Mouse (Mus musculus) heart, adult 9 months (tissue): Measurements from ENCODE around the gene Gnb1l.
"Not testable (repeated sequence)": the region's sequence is repeated elsewhere in the genome, so short reads cannot be mapped to it uniquely, and the experiment has no call there.

Experiments used
- DNase-seq, 2 experiments: peaks; one replicate each; pipeline ENCODE4 v3.0.0; 2022; ENCODE audit warnings: low spot score in 2 of 2

Gnb1l gene

GRCm38 (mm10) chr16:18483839-18484238, 14.7 kb upstream of the Gnb1l start:
- DNase-seq, result no peak

- no peak for DNase-seq
Observed at GRCm38 (mm10) chr16:18484386-18484785, 14.1 kb upstream of the Gnb1l start.

- DNase-seq, result no peak
Observed at GRCm38 (mm10) chr16:18484794-18485435, 13.6 kb upstream of the Gnb1l start.

GRCm38 (mm10) chr16:18486126-18486525, 12.4 kb upstream of the Gnb1l start:
- DNase-seq, result no peak

- no peak for DNase-seq
Observed at GRCm38 (mm10) chr16:18490281-18490680, 8.2 kb upstream of the Gnb1l start.

- no peak for DNase-seq
Observed at GRCm38 (mm10) chr16:18490894-18491293, 7.6 kb upstream of the Gnb1l start.

- DNase-seq, result no peak
Observed at GRCm38 (mm10) chr16:18497865-18498515, 523 bp upstream of the Gnb1l start.

- no peak for DNase-seq
Observed at GRCm38 (mm10) chr16:18498996-18499395, 483 bp downstream of the Gnb1l start.

GRCm38 (mm10) chr16:18501531-18501930, 3.0 kb downstream of the Gnb1l start:
- DNase-seq, result no peak

- no peak for DNase-seq
Observed at GRCm38 (mm10) chr16:18503566-18504342, 5.2 kb downstream of the Gnb1l start.

GRCm38 (mm10) chr16:18506524-18507199, 8.1 kb downstream of the Gnb1l start:
- no peak for DNase-seq

GRCm38 (mm10) chr16:18507200-18507549, 8.7 kb downstream of the Gnb1l start:
- no peak for DNase-seq

GRCm38 (mm10) chr16:18511741-18512140, 13.2 kb downstream of the Gnb1l start:
- DNase-seq, result no peak

GRCm38 (mm10) chr16:18513508-18513907, 15.0 kb downstream of the Gnb1l start:
- no peak for DNase-seq

- no peak for DNase-seq
Observed at GRCm38 (mm10) chr16:18518091-18518490, 19.6 kb downstream of the Gnb1l start.

- DNase-seq, result peak in 1 of 2 experiments; percentile 44
Observed at GRCm38 (mm10) chr16:18523563-18524245, 25.2 kb downstream of the Gnb1l start.

- DNase-seq, result no peak
Observed at GRCm38 (mm10) chr16:18528656-18529055, 30.1 kb downstream of the Gnb1l start.

- not testable (repeated sequence) for DNase-seq
Observed at GRCm38 (mm10) chr16:18533061-18533460, 34.5 kb downstream of the Gnb1l start.

GRCm38 (mm10) chr16:18537407-18537990, 39.0 kb downstream of the Gnb1l start:
- no peak for DNase-seq

- no peak for DNase-seq
Observed at GRCm38 (mm10) chr16:18539281-18539680, 40.8 kb downstream of the Gnb1l start.

GRCm38 (mm10) chr16:18543151-18543829, 44.8 kb downstream of the Gnb1l start:
- DNase-seq, result no peak
